Mouse (Mus musculus) NIH3T3 (cell line): ENCODE measurements at regions not wholly inside any gene's neighbourhood (a gene's known extent, or its start where the extent isn't known, plus 50 kb on each side); places are given as distances from the start of the nearest gene placed in this dataset.
A peak's percentile ranks its signal among the peaks of the same experiment; 100 is the strongest.

Source experiments
- DNase-seq: peaks from one replicate; pipeline ENCODE4 v3.0.0-alpha.2; 2012; ENCODE audit warnings: low read depth

- DNase-seq = no peak
Measured at GRCm38 (mm10) chr6:4405301-4405700, 99.3 kb upstream of the Col1a2 start.

- DNase-seq = peak; percentile 83
Measured at GRCm38 (mm10) chr6:4407748-4408147, 96.9 kb upstream of the Col1a2 start.

- no peak for DNase-seq
Measured at GRCm38 (mm10) chr6:4413201-4413600, 91.4 kb upstream of the Col1a2 start.

GRCm38 (mm10) chr6:4414166-4414565 is 90.4 kb upstream of the Col1a2 start:
- peak; percentile 87 for DNase-seq

- DNase-seq = no peak
Measured at GRCm38 (mm10) chr6:4415206-4415605, 89.4 kb upstream of the Col1a2 start.

- DNase-seq = peak; percentile 91
Measured at GRCm38 (mm10) chr6:4417247-4417709, 87.3 kb upstream of the Col1a2 start.

- no peak for DNase-seq
Measured at GRCm38 (mm10) chr6:4418376-4418775, 86.2 kb upstream of the Col1a2 start.

- peak; percentile 98 for DNase-seq
Measured at GRCm38 (mm10) chr6:4418941-4419351, 85.7 kb upstream of the Col1a2 start.

GRCm38 (mm10) chr6:4421466-4421865 is 83.1 kb upstream of the Col1a2 start:
- DNase-seq = no peak

- DNase-seq = no peak
Measured at GRCm38 (mm10) chr6:4427122-4427521, 77.5 kb upstream of the Col1a2 start.

GRCm38 (mm10) chr6:4430704-4431310 is 73.8 kb upstream of the Col1a2 start:
- peak; percentile 80 for DNase-seq

- DNase-seq = peak; percentile 84
Measured at GRCm38 (mm10) chr6:4432192-4432591, 72.4 kb upstream of the Col1a2 start.

GRCm38 (mm10) chr6:4436439-4436838 is 68.2 kb upstream of the Col1a2 start:
- peak; percentile 36 for DNase-seq

- DNase-seq = no peak
Measured at GRCm38 (mm10) chr6:4436874-4437273, 67.7 kb upstream of the Col1a2 start.

- DNase-seq = no peak
Measured at GRCm38 (mm10) chr6:4441618-4442167, 62.9 kb upstream of the Col1a2 start.

GRCm38 (mm10) chr6:4445906-4446305 is 58.7 kb upstream of the Col1a2 start:
- DNase-seq = no peak

GRCm38 (mm10) chr6:4451227-4451626 is 53.4 kb upstream of the Col1a2 start:
- no peak for DNase-seq
